Mouse (Mus musculus): Measurements from ENCODE around the gene Ddb2. TPM values are rescaled to one million over a fixed set of nuclear protein-coding genes. Genes with fewer than 3 reads are reported as not detected.

The Ddb2 gene
- polyA plus RNA-seq, 1 experiment = 43.1 TPM

- DNase-seq (ENCODE audit: low spot score) = no peak
Observed at GRCm38 (mm10) chr2:91190501-91190900, 46.3 kb downstream of the Ddb2 start.

- DNase-seq (ENCODE audit: low spot score) = no peak
Observed at GRCm38 (mm10) chr2:91187431-91187830, 49.4 kb downstream of the Ddb2 start.

GRCm38 (mm10) chr2:91186208-91186607 is 50.6 kb downstream of the Ddb2 start:
- no peak for DNase-seq (ENCODE audit: low spot score)

GRCm38 (mm10) chr2:91183711-91184405 is 52.9 kb downstream of the Ddb2 start, which contains the start of gene Madd:
TSS of gene Madd (minus strand) at chr2:91183837.
- DNase-seq (ENCODE audit: low spot score) = no peak

GRCm38 (mm10) chr2:91183148-91183513 is 53.7 kb downstream of the Ddb2 start:
- peak; percentile 73 for DNase-seq (ENCODE audit: low spot score)

GRCm38 (mm10) chr2:91182405-91183147 is 54.2 kb downstream of the Ddb2 start:
- DNase-seq (ENCODE audit: low spot score) = peak; percentile 61

GRCm38 (mm10) chr2:91182016-91182404 is 54.8 kb downstream of the Ddb2 start:
- DNase-seq (ENCODE audit: low spot score) = no peak

GRCm38 (mm10) chr2:91180706-91181105 is 56.1 kb downstream of the Ddb2 start:
- no peak for DNase-seq (ENCODE audit: low spot score)

- no peak for DNase-seq (ENCODE audit: low spot score)
Observed at GRCm38 (mm10) chr2:91179825-91180224, 57.0 kb downstream of the Ddb2 start.

- no peak for DNase-seq (ENCODE audit: low spot score)
Observed at GRCm38 (mm10) chr2:91176234-91176633, 60.5 kb downstream of the Ddb2 start.

- DNase-seq (ENCODE audit: low spot score) = no peak
Observed at GRCm38 (mm10) chr2:91175490-91175889, 61.3 kb downstream of the Ddb2 start.

- DNase-seq (ENCODE audit: low spot score) = no peak
Observed at GRCm38 (mm10) chr2:91169587-91170322, 67.0 kb downstream of the Ddb2 start.

GRCm38 (mm10) chr2:91167629-91168028 is 69.2 kb downstream of the Ddb2 start:
- DNase-seq (ENCODE audit: low spot score) = no peak

- no peak for DNase-seq (ENCODE audit: low spot score)
Observed at GRCm38 (mm10) chr2:91164991-91165390, 71.8 kb downstream of the Ddb2 start.

GRCm38 (mm10) chr2:91163532-91163931 is 73.2 kb downstream of the Ddb2 start:
- DNase-seq (ENCODE audit: low spot score) = no peak

GRCm38 (mm10) chr2:91162952-91163351 is 73.8 kb downstream of the Ddb2 start:
- no peak for DNase-seq (ENCODE audit: low spot score)

Other genes with a start within 250 kb of the Ddb2 start
- 0.56 and 0.81 TPM in 2 replicates for gene Rapsn, start 201.4 kb downstream of the Ddb2 start, polyA plus RNA-seq (2012; rRNA removed)
- 166 and 178 TPM in 2 replicates for gene Psmc3, start 183.0 kb downstream of the Ddb2 start, polyA plus RNA-seq (2012; rRNA removed)
- gene Slc39a13, start 166.6 kb downstream of the Ddb2 start, polyA plus RNA-seq (2012; rRNA removed) = 63.7 and 87.4 TPM in 2 replicates
- gene Spi1, start 154.6 kb downstream of the Ddb2 start, polyA plus RNA-seq (2012; rRNA removed) = 17.7 and 21.0 TPM in 2 replicates
- gene Mybpc3, start 118.8 kb downstream of the Ddb2 start, polyA plus RNA-seq (2012; rRNA removed) = 0.04 TPM in 2 replicates
- gene Madd, start 53.1 kb downstream of the Ddb2 start, polyA plus RNA-seq (2012; rRNA removed) = 19.7 and 20.7 TPM in 2 replicates
- gene Nr1h3, start 34.1 kb downstream of the Ddb2 start, polyA plus RNA-seq (2012; rRNA removed) = 18.6 and 20.8 TPM in 2 replicates
- gene Acp2, start 34.1 kb downstream of the Ddb2 start, polyA plus RNA-seq (2012; rRNA removed) = 18.8 and 24.2 TPM in 2 replicates
- gene Pacsin3, start 19.0 kb upstream of the Ddb2 start, polyA plus RNA-seq (2012; rRNA removed) = 43.3 and 46.7 TPM in 2 replicates
- gene Arfgap2, start 28.0 kb upstream of the Ddb2 start, polyA plus RNA-seq (2012; rRNA removed) = 30.7 and 41.6 TPM in 2 replicates
- 21.0 and 25.7 TPM in 2 replicates for gene 1110051M20Rik, start 207.7 kb upstream of the Ddb2 start, polyA plus RNA-seq (2012; rRNA removed)
- gene Lrp4, start 220.5 kb upstream of the Ddb2 start, polyA plus RNA-seq (2012; rRNA removed) = 4.4 and 5.8 TPM in 2 replicates

Measured in urinary bladder, adult 2 months (tissue).